Mouse (Mus musculus) MEL-GATA-1-ER (cell line): ENCODE data around the gene Lars2.
"Not testable (repeated sequence)": the region's sequence is repeated elsewhere in the genome, so short reads cannot be mapped to it uniquely, and the experiment has no call there.

Source experiments
- DNase-seq: peaks from one replicate; pipeline ENCODE4 v3.0.0-alpha.2; 2012; ENCODE audit warnings: low read depth; ENCODE audit errors: extremely low read depth

The Lars2 gene

GRCm38 (mm10) chr9:123366708-123367385, at the start of gene Lars2:
TSS of gene Lars2 (plus strand) at chr9:123366927.
- DNase-seq, result peak; percentile 83

GRCm38 (mm10) chr9:123326106-123326505, 40.6 kb upstream of the Lars2 start:
- no peak for DNase-seq

DNA sequence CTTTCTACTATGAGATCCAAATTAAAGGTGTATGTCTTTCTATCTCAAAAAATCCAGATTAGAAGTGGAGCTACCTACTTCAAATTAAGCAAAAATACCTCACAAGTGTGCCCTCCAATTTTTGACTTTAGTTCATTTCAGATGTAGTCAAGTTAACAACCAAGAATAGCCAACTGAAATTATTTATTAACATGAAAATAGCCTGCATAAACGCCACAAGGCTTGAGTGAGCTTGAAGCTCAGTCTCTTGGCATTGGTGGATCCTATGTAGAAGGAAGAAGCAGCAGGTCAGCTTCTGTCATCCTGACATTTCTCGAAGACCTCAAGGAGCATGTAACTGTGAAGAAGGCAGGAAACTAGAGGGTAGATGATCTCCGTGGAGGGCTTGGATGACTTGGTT, 38.4 kb upstream of the Lars2 start:
- DNase-seq, result no peak

- DNase-seq, result no peak
These were observed 36.9 kb upstream of the Lars2 start for GRCm38 (mm10) chr9:123329831-123330230.

DNA sequence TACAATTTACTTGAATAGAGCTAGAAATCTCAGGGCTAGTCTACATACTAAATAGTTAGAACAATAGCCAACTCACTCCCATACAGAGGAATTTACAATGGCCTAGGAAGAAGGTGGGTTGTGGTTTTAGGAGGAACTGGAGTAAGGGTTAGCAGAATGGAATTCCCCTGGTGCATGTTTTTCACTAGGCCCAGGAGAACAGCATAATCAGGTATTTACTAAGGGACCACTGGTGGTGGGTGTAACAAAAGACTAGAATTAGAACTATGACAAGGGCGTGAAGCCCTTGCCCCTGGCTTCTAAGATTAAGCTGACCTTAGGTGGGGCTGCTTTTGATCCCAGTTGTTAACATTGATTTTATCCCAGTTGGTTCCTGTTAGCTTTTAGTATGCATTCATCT, 36.5 kb upstream of the Lars2 start:
- DNase-seq, result not testable (repeated sequence)

GRCm38 (mm10) chr9:123333479-123333878, 33.2 kb upstream of the Lars2 start:
- DNase-seq, result no peak

DNA sequence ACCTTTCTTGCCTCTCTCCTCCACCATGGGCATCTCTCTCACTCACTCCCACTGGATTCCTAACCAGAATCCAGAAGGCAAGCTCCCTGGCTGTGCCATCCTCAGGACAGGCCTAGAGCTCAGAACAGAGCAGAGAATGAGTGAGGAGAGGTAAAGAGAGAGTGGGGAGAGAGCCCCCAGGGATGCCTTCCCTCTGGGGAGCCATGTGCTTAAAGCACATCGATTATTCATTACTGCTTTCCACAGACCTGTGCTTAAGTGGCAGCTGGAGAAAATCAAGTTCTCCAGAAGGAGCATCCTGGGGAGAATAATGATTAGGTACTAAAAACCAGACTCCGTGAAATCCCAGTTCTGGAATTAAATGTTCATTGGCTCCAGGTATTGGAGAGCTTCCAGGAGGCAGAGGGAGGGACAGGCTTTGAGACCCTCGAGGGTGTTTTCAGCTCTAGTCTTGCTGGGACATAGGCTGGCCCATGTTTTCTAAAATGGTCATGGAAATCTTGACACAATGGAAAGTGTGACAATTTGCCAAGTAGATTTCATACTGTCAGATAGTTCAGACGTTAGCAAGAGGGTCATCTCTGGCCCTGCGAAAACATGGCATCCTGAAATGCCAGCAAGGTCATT, 31.6 kb upstream of the Lars2 start:
- no peak for DNase-seq

GRCm38 (mm10) chr9:123339651-123340144, 27.0 kb upstream of the Lars2 start:
- DNase-seq, result no peak

DNA sequence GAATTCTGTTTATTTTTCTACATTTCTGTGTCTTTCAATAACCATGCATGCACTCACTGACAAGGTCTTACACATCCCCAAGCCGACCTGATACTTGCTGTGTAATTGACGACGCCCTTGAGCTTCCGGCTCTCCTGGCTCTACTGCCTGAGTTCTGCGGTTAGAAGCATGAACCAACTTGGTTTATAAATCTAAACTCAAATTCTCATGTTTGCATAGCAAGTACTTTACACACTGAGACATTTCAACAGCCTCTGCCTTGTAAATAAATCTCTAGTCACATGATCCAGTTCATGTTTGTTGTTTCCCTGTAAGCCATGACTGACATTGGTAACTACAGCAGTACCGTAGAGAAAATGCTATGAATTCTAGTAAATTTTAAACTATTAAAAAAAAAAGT, 25.5 kb upstream of the Lars2 start:
- DNase-seq, result no peak

DNA sequence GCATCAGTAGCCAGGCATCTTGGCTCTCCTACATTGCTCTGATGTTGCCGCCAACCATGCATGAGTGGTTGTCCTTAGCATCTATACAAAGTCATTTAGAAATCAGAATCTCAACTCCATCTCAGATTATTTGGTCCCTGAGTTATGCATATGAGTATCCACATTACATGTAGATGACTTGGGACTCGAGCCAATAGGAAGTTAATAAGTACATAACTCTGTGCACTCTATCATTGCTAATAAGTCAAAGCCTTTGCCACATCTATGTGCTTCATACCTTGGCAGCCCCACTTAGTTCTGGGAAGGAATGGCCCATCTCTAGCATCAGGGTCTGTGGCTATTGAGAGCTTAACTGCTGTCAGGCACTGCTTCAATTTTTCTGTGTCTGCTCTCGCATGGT, 23.7 kb upstream of the Lars2 start:
- DNase-seq, result no peak

DNA sequence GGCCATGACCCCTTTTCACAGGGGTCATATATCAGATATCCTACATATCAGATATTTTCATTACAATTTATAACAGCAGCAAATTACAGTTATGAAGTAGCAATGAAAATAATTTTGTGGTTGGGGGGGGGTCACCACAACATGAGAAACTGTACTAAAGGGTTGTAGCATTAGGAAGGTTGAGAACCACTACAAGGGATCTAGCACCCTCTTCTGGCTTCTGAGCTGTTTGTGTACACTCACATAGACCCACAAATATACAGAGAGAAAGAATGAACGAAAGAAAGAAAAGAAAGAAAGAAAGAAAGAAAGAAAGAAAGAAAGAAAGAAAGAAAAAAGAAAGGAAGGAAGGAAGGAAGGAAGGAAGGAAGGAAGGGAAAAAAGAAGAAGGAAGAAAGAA, 17.4 kb upstream of the Lars2 start:
- DNase-seq, result not testable (repeated sequence)

GRCm38 (mm10) chr9:123359981-123360380, 6.7 kb upstream of the Lars2 start:
- DNase-seq, result no peak

- DNase-seq, result no peak
These were observed 1.4 kb upstream of the Lars2 start for GRCm38 (mm10) chr9:123365353-123365752.

- no peak for DNase-seq
These were observed 602 bp upstream of the Lars2 start for GRCm38 (mm10) chr9:123365942-123366707.

GRCm38 (mm10) chr9:123367636-123368035, 909 bp downstream of the Lars2 start:
- peak; percentile 28 for DNase-seq

GRCm38 (mm10) chr9:123382399-123382798, 15.7 kb downstream of the Lars2 start:
- DNase-seq, result no peak

GRCm38 (mm10) chr9:123384696-123385095, 18.0 kb downstream of the Lars2 start:
- no peak for DNase-seq

DNA sequence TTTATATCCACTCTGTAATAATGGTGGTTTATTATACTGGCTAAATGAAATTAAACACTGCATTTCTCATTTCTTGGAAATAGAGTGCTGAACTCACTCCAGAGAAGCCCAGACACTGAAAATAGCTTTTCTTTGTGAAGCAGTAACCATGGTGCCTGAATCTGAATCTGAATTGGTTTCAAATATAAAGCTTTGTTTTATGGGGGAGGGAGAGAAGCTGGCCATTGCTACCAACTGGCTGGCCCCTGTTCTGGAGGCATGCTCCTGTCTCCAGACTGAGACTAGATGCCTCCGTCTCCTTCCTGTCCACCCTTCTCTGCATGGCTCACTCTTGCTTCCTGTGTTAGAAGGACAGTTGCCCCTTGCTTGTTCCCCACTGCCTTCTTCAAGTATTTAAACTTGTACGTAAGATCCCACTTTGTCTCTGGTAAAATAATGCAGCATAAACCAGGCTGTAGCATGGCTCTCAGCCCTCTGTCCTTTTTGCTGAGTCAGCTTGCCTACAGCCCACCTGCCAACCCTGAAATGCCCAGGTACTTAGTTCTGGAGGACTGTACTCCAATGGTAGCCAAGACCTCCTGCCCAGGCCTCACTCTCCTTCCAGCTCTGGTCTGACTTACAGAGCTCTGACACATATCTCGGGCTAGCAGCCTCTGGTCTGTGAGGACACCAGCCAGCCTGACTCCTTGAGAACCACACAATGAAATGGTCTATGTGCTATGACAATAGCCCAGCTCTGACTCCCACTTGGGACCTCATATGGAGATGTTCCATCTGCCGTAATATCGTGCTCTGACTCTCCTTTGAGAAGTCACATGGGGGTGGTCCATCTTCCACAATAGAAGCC, 18.8 kb downstream of the Lars2 start:
- DNase-seq, result no peak

DNA sequence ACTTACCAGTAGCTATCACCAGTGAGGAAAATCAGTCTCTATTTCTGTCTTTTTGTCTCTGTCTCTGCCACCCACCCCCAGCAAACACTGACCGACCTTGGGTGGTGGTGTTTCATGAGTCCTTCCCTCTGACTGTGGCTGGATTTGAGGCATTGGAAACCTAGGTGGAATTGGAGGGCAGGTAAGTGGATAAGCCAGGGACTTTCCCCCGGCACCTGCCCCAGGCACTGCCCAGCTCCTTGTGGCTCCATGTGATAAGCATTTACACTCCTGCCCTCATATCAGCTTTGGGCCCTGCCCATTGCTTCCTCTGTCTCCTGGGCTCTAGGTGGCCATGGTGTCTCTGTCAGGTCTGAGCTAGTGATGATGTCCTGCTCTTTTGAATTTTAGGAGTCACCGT, 19.6 kb downstream of the Lars2 start:
- DNase-seq, result no peak

DNA sequence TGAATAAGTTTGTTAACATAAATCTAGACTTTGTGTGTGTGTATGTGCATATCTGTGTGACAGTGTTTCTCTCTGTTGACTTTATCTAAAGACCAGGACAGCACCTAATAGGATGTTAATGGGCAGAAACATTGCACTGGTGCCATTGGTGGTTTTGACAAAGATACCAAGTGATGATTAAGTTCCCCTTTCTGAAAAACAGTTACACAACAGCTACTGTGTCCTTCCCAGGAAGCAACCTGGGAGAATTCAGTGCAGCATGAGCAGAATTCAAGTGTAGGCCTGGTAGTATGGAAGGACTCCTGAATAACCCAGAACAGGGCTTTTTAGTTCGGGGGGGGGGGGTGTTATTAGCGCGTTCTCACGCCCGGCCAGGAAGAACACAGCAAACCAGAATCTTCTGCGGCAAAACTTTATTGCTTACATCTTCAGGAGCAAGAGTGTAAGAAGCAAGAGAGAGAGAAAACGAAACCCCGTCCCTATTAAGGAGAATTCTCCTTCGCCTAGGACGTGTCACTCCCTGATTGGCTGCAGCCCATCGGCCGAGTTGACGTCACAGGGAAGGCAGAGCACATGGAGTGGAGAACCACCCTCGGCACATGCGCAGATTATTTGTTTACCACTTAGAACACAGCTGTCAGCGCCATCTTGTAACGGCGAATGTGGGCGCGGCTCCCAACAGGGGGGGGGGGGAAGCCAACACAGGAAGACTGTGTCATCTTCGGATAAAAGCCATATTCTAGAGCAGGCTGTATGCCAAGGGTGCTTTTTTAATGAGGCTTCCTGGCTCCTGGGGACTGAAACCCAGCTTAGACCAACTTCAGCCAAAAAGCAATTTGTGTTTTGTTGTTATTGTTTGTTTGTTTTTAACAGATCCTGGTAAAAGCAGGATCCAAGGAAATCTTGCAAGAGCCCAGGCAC, 21.6 kb downstream of the Lars2 start:
- DNase-seq, result peak; percentile 86
